Mouse (Mus musculus): ENCODE measurements around the gene Abcf2.
A peak's percentile ranks its signal among the peaks of the same experiment; 100 is the strongest.

DNA sequence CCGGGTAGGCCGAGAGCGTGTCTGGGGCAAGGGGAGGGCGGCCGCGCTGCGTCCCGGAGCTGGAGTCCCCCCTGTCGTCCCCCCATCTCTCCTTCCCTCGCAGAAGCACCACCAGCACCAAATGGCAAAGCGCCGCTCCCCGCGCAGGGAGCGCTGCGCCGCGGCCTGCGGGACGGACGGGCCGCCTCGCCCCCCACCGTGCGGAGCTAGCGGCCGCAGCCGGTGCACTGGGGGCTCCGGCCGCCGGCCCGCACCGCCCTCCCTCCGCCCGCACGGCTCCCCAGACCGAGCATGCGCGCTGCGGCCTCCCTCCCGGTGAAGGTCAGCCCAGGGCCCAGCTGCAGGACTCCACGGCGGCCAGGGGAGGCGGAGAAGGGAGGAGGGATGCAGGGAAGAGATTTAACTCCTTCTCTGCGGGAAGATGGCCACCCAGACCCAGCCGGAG lies 27.4 kb upstream of the Abcf2 start:
- TF ChIP-seq CTCF (IDR thresholded peaks at IDR 0.05; ENCODE audit: extremely low read depth, insufficient read depth, low read length) = no peak
- 0 out of 2 replicates have a peak, but pooled peaks have one; percentile 16 for TF ChIP-seq POLR2A (IDR thresholded peaks at IDR 0.05; ENCODE audit: extremely low read depth, insufficient read depth, low read length)

All from cortical plate, adult 2 months (tissue).